Mouse (Mus musculus): ENCODE data around the gene Plin3.
"Not testable (repeated sequence)": the region's sequence is repeated elsewhere in the genome, so short reads cannot be mapped to it uniquely, and the experiment has no call there.

Gene Plin3

DNA sequence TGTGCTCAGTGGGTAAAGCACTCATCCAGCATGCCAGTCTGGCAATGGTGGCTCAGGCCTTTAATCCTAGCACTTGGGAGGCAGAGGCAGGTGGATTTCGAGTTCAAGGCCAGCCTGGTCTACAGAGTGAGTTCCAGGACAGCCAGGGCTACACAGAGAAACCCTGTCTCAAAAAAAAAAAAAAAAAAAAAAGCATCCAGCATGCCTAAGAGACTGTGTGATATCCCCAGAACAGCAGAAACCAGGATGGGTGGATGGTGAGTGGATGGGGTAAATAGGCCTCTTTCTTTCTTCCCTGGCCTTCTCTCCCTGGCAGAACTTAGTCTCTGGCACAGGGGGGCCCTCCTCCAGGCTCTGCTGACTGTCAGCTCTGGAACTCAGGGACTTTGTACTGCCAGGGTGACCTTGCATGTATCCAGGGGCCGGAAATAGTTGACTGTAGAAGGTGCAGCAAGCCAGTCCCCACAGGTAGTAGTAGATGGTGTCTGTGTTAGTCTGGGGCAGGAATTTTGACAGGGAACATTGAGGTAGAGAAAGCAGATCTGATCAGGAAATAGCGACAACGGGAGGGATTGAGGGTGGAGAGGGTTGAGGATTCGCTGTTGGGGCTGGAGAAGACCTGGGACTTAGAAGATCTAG is 16.7 kb downstream of the Plin3 start:
- DNase-seq (ENCODE audit: low read depth, low spot score) = no peak

DNA sequence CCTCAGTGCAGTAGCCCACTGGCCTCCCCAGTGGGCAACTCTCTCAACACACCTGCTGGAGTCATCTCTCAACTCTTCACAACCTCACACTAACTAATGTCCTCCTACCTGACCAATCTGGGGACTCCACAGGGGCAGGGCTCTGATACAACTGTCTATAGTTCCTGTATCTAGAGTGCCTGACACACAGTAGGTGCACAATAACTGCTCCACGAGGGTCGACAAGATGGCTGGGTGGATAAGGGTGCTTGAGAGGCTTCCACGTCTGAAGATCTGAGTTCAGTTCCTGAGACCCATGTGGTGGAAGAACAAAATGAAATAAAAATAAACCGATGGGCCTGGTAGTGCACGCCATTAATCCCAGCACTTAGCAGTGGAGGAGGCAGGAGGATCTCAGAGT is 18.7 kb downstream of the Plin3 start:
- DNase-seq (ENCODE audit: low read depth, low spot score) = no peak

DNA sequence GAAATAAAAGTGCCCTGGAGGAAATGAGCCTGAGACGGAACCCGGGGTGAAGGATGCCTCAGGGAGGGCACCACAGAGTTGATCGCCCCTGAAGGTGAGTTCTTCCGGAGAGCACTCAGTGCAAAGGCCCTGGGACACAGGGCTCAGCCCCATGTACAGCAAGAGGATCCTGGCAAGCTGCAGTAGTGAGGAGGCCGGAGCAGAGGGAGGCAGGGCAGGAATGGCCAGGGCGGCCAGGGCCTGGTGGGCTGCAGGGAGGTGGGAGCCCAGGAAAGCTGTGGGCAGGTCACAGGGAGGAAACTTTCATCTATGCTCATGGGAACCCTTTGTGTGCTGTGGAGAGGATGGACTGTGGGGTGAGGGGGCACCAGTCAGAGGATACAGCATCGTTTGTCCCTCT is 19.2 kb downstream of the Plin3 start:
- DNase-seq (ENCODE audit: low read depth, low spot score) = no peak

DNA sequence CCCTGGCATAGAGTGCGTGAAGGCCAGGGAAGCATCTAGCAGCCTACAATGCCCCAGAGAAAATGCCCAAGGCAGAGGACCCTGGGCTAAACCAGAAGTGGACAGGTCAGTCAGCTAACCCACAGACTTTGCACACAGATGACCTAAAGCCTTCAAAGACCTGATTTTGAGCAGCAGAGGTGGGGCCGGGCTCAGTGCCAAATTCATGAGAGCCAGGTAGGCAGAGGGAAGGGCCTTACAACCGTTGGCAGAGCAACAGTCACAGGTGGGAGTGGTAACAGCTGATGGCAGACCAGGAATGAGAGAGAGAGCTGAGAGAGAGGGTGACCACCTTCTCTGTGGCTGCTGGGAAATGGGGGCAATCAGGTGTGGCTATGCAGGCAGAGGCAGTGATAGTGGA is 20.0 kb downstream of the Plin3 start:
- DNase-seq (ENCODE audit: low read depth, low spot score) = no peak

DNA sequence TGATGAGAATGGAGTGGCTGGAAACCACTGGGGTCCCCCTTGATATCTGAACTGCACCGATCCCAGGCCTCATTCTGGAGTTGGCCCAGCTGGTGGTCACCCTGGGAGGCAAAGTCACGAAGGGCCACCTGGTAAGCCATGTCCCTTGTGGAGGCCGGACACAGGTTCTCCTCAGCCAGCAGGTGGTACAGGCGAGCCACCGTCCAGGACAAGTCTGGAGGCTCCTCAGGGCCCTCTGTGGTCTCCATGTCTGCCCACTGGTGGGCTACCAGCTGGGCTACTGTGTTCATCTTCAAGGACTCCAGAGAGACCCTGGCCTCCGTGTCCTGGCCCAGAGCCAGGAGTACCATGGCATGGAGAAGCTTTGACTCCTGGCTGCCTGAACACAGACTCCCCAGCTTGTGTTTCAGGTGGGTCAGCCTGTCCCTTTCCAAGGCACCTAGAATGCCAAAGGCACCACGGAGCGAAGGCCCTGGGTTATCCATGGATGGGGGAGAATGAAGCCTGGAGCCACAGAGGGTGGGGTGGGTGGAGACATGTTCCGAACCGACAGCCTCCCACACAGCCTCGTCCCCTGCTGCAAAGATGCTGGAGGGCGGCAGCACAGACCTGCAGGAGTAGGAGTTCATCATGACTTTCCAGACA is 20.9 kb downstream of the Plin3 start:
- no peak for DNase-seq (ENCODE audit: low read depth, low spot score)

DNA sequence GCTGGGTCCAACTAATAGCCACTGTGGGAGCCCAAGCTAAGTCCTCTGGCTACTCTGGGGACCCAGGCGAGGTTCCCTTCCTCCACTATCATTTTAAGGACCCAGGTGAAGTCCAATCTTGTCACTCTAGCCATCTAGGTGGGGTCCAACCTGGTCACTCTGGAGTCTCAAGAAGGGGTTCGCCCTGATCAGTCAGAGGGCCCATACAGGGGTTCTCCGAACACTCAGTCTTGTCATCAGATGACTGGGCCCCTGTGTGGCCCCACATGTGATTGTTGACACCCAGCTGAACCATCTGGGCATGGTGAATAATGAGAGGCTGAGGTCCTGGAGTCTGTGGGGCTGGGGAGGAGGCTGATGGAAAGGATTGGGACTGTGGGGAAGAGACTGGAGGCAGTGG is 22.9 kb downstream of the Plin3 start:
- no peak for DNase-seq (ENCODE audit: low read depth, low spot score)

DNA sequence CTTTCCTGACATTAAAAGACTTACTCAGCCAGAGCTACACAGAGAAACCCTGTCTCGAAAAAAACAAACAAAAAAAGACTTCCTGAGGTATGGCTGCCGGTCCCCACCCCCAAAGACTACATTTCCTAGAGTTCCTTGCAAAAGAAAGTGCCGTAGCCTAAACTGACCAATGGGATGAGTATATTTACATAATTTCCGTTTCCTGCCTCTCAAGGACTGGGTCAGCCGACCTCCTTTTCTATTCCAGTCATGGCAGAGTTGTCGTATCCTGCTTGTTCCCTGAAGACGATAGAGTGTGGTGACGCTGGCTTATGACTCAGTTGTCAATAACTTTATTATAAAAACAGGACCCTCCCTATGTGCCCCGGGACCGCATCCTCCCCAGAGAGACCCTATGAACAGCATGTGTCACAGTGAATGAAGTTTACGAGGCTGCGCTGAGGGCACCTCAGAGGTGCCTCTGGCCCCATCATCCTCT is 23.5 kb downstream of the Plin3 start:
- DNase-seq (ENCODE audit: low read depth, low spot score) = peak; percentile 86

DNA sequence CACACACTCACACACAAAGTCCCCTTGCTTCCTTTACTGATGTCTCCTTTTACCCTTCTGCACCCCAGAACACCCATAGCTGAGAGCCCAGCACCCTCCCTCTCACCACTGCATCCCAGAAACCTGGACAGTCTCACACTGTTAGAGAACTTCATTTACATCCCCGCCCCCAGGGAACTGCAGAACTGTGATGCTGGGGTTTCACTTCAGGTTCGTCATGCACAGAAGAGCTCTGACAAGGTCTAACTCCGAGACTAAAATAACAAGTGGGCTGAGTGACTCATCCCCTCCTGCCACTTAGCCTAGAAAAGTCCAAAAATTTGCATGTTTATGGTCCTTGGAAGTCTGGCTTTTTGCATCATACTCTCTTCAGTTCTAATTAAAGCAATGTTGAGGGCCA is 26.4 kb downstream of the Plin3 start:
- no peak for DNase-seq (ENCODE audit: low read depth, low spot score)

DNA sequence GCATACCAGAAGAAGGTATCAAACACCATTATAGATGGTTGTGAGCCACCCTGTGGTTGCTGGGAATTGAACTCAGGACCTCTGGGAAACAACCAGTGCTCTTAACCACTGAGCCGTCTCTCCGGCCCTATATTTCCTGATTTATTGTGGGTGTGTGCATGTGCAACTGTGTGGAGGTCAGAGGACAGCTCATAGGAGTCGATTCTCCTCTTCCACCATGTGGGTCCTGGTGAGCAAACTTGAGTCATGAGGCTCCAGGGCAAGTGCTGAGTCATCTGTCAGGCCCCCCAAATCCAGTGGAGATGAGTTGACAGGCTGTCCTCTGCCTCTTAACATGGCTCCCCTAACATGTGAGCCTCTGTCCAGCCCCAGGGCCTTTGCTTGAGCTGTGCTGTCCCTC is 26.8 kb downstream of the Plin3 start:
- DNase-seq (ENCODE audit: low read depth, low spot score) = no peak

DNA sequence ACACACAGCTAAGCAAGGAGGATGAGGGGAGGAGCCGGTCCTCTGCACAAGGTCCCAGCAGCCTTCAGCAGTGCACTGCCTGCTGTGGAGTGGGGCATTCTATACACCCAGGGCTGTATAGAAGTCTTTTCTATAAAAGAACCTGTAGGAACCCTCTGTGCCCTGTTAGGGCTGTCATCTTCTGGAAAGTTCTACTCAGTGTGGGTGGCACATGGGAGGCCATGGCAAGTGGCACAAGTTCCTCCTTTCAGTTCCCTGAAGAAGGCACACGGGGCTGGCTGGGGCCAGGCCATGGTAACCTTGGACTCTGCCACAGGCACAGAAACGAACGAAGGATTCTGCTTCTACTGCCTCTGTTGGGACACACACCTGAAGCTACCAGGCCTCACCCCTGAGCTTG is 27.7 kb downstream of the Plin3 start:
- no peak for DNase-seq (ENCODE audit: low read depth, low spot score)

DNA sequence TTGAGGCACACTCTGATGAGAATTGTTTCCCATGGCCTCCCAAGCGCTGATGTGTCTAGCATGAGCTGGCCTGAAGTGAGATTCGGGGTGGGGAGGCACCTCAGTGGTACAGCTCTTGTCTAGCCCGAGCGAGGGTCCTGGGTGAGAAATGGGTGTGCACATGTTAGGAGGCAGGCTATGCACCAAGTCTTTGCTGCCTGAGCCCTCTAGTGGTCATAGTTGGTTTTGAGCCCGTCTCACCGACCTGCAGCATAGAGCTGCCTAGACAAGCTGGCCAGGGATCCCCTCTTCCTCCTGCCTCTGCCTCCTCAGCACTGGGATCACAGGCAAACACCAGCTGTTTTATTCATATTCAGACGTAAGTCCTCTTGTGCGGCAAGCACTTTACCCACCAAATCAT is 28.7 kb downstream of the Plin3 start:
- DNase-seq (ENCODE audit: low read depth, low spot score) = peak; percentile 90

DNA sequence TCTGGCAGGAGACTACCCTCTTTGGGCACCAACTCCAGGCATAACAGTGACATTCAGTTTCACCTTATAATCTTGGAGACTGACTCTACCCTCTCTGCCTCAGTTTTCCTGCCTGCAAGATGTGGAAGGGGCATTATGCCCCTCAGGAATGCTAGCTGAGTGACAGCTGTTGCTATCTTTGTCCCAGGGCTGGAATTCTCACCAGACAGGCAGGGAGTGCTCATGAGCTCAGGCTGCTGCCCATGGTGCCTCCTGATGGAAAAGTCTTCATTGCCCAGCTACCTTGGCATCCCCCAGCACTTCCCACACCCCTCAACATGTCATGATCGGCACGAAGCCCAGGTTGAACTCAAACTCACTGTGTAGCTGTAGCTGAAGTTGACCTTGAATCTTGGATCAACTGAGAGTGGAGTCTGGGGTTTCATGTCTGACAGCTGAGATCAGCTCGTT is 30.0 kb downstream of the Plin3 start:
- DNase-seq (ENCODE audit: low read depth, low spot score) = no peak

DNA sequence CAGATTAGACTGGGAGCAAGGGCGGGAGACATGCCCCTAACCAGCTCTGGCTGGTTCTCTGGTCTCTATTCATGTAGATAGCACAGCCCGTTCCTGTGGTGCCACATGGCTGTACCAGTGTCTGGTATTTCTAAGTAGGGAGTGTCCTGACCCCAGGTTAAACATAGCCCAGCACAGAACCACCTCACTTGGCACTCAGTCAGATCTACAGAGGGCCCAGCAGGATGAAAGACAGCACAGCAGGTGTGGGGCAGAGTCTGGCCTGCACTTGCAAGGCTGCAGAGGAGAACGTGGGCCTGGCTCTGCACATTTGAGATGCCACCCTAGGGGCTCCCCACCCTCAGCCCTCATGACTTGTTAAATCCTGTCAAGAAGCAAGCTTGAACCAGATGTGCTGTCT is 31.5 kb downstream of the Plin3 start:
- no peak for DNase-seq (ENCODE audit: low read depth, low spot score)

DNA sequence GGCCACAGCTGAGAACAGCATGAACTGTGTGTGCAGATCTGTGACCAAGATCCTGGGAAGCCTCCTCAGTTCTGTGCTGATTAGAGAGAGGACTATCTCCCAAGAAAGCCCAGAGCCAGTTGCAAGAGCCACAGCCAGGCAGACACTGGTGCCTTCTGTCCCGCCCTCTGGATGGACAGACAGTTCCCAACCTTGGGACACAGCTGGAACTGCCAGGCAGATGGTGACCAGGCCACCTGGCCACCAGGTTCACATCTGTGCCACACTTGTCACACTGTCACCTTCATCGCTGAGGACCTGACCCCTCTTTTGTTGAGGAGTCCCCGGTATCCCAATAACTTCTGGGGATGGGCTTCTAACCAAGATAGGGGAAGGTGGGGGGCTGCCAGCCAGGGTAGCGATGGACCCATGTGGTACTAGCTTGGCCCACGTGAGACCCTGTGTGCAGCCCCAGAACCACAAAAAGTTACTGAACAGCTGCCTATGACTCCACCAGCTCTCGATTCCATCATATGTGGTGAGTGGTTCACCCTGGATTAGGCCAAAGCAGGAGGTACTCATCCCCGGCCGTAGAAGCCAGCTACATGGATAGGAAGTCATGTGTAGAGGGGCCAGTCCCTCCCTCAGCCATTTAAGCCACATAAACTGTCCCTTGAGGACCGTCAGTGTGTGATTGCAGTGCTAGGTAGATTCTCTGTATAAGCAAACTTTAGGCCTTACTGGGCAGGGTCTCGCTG is 33.2 kb downstream of the Plin3 start:
- DNase-seq (ENCODE audit: low read depth, low spot score) = no peak

DNA sequence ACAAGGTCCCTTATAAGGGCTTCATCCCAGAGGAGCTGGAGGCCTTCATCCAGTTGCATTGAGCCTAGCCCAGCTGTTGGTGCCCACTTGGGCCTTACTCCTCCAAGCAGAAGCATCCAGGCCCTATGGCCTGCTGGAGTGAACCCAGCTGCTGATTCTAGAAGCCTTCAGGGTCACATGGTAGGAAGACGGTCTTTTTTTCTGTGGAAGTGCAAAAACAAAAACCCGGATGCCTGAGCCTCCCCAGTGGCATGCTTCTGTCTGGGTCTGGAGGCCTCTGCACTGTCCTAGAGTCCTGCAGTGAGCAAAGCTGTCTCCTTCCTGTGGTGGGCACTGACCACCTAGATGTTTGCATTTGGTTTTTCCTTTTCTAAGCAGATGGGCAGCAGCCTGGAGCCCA is 33.9 kb downstream of the Plin3 start:
- DNase-seq (ENCODE audit: low read depth, low spot score) = not testable (repeated sequence)

DNA sequence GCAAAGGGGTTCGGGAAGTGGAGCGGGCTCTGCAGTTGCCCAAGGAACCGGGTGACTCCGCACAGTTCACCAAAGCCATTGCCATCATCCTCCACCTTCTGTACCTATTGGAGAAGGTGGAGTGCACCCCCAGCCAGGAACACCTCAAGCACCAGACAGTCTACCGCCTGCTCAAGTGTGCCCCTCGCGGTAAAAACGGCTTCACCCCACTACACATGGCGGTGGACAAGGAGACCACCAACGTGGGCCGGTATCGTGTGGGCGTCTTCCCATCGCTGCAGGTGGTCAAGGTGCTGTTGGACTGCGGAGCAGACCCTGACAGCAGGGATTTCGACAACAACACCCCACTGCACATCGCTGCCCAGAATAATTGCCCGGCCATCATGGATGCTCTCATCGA is 34.4 kb downstream of the Plin3 start:
- not testable (repeated sequence) for DNase-seq (ENCODE audit: low read depth, low spot score)

DNA sequence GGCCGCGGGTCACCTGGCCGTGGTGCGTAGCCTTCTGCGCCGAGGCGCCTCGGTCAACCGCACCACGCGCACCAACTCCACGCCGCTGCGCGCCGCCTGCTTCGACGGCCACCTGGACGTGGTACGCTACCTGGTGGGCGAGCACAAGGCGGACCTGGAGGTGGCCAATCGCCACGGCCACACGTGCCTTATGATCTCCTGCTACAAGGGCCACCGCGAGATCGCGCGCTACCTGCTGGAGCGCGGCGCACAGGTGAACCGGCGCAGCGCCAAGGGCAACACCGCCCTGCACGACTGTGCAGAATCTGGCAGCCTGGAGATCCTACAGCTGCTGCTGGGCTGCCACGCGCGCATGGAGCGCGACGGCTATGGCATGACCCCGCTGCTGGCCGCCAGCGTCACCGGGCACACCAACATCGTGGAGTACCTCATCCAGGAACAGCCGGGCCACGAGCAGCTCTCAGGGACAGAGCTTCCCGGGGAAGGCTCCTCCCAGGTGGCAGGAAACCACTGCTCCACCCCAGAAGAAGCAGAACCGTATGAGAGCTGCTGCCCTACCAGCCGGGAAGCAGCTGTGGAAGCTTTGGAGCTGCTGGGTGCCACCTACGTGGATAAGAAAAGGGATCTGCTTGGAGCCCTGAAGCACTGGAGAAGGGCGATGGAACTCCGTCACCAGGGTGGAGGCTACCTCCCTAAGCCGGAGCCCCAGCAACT is 35.3 kb downstream of the Plin3 start:
- DNase-seq (ENCODE audit: low read depth, low spot score) = peak; percentile 41

DNA sequence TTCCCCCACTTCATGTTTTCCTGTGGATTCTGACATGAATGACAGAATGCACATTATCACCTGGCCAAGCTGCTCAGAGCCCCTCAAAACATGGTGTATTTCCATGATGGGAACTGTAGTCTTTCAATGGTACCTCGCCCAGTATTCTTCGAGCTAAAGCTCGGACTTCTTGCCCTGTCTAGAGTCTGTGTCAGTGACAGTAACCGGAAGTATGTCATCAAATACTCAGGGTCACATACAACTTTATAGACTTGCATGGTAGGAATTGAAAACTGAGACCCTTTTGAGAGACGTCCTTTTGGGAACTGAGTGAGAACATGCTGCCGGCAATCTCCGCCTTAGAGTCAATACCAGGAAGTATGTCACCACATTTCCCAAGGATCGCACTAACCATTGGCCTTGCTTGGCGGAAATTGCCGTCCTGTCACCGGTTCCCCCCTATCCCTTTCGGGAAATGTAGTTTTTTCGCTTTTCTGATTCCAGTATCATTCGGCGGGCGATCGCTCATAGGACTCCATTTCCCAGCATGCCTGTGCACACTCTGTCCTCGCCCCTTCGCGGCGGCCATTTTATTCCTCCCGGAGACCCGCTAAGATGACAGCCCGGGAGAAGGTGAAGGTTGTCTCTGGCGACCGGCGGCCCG is 36.3 kb downstream of the Plin3 start, which contains the start of gene Fem1a:
Gene Fem1a (plus strand): TSS at position 572 of the 643 bp plus-strand sequence.
- DNase-seq (ENCODE audit: low read depth, low spot score) = peak; percentile 97

DNA sequence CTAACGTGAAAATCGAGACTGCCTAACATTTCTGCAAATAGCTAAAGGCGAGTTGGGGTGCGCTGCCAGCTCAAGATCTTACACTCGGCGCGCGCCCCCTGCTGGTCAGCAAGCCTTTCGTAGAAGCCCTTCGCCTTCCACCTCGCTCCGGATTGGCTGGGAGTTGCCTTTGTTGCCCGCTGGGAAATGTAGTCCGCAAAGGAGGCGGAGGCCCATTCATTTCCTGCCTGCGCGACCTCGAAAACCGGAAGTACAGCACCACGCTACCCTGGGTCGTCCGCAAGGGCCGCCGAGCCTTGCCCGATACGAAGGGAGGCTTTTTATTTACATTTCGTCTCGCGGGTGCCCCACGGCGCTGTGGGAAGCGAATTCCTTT is 36.8 kb downstream of the Plin3 start:
- DNase-seq (ENCODE audit: low read depth, low spot score) = peak; percentile 99

DNA sequence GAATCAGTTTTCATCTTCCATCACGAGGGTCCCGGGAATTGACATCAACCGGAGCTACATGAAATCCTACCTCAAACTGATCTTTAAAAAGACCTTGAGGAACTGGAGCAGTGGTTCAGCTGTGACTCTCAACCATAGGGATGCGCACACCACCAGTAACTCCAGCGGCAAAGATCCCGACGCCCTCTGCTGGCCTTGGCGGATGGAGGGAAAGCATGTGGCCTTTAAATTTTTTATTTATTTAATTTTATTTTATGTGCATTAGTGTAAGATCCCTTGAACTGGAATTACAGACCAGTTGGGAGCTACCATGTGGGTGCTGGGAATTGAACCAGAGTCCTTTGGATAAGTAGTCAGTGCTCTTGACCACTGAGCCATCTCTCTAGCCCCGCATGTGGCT is 37.2 kb downstream of the Plin3 start:
- DNase-seq (ENCODE audit: low read depth, low spot score) = peak; percentile 49

DNA sequence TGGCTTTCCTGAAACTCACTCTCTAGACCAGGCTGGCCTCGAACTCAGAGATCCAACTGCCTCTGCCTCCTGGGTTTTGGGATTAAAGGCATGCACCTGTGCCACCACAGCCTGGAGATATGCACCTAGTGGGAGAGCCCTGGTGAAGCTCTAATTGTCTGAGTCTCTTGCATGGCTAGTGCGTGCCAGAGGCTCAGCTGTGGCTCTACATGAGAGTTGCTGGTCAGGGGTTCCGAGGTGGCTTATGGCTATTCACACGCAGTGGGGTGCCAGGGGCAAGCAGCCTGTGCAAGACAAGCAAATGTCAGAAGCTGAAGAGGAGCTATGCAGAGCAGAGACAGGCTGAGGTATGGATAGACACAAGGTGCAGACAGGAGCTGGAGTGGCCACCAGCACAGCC is 38.0 kb downstream of the Plin3 start:
- no peak for DNase-seq (ENCODE audit: low read depth, low spot score)

All from CD4-positive, CD25-positive, alpha-beta regulatory T cell, adult 2 months (primary cell).